Mouse (Mus musculus): ENCODE measurements around the gene Asb12. TPM values are rescaled to one million over a fixed set of nuclear protein-coding genes. Genes with fewer than 3 reads are reported as not detected.

The Asb12 gene
- polyA plus RNA-seq, 1 experiment from 2014 or later = not detected

DNA sequence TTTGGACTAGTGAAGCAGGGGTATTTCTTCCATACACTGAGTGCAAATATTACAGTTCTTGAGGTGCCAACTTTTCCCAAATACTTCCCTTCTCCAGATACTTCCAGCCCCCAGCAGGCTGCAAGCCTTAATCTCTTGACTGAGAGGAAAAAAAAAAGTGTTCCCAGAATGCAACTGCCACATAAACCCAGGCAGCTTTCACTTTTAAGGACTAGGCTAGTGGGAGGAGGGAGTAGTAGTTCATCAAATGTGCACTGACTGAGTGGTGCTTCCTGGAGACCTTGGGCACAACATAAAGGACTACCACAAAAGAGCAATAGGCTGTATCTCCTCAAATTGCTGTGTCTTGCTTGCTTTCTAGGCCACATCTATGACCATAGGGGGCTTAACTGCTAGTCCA is 116.5 kb downstream of the Asb12 start:
- Histone ChIP-seq H3K9me3 (ENCODE audit: control insufficient read depth) (no peaks in the 10 kb centered on the region), H3K36me3 (ENCODE audit: control insufficient read depth, insufficient read depth) (no peaks in the 10 kb centered on the region), H3K4me2 (replicated peaks; ENCODE audit: low read depth) (no peak overlapping the region), H3K4me1 (replicated peaks; ENCODE audit: control insufficient read depth, insufficient read depth, low read length) (no peaks in the 10 kb centered on the region), H3K9ac (ENCODE audit: low read depth, low read length) (no peak overlapping the region), H3K4me3 (ENCODE audit: low read depth, low read length) (no peak overlapping the region), H3K27me3 (replicated peaks; ENCODE audit: control insufficient read depth, insufficient read depth, low read length) (no peaks in the 10 kb centered on the region), H3K27ac (ENCODE audit: low read depth, low read length) (no peak overlapping the region)
- no peak for TF ChIP-seq CTCF (IDR thresholded peaks at IDR 0.05; ENCODE audit: low read depth)
- ATAC-seq = no peak

- Histone ChIP-seq H3K36me3 (ENCODE audit: control insufficient read depth, insufficient read depth) (no peaks in the 10 kb centered on the region), H3K4me2 (replicated peaks; ENCODE audit: low read depth) (no peak overlapping the region), H3K27ac (ENCODE audit: low read depth, low read length) (no peak overlapping the region), H3K4me3 (ENCODE audit: low read depth, low read length) (no peak overlapping the region), H3K4me1 (replicated peaks; ENCODE audit: control insufficient read depth, insufficient read depth, low read length) (no peaks in the 10 kb centered on the region), H3K9ac (ENCODE audit: low read depth, low read length) (no peak overlapping the region), H3K27me3 (replicated peaks; ENCODE audit: control insufficient read depth, insufficient read depth, low read length) (no peaks in the 10 kb centered on the region), H3K9me3 (ENCODE audit: control insufficient read depth) (no peaks in the 10 kb centered on the region)
- no peak for TF ChIP-seq CTCF (IDR thresholded peaks at IDR 0.05; ENCODE audit: low read depth)
- ATAC-seq = no peak
- WGBS = 84% methylated on average over 4 of the region's 4 CpGs
These were observed 119.3 kb downstream of the Asb12 start for GRCm38 (mm10) chrX:95438491-95438890.

DNA sequence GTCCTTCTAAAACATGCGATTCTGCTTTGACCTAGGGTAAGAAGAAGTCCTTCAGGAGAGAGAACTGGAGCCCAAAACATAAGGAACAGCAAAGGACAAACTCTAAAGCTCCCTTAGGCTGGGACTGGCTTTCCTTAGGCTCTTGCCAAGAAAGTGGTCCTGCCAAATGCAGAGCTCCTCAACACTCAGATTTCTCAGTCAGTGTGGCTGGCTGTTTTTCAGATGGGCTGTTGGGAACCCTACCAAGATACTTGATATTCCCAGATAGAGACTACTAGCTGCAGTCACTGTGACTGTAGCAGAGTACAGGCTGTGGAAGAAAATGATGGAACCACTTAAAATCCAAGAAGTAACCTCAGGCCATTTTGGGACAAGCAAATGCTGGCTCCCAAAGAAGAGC is 120.6 kb downstream of the Asb12 start:
- Histone ChIP-seq H3K27ac (ENCODE audit: low read depth, low read length) (no peak overlapping the region), H3K9me3 (ENCODE audit: control insufficient read depth) (no peaks in the 10 kb centered on the region), H3K4me2 (replicated peaks; ENCODE audit: low read depth) (no peak overlapping the region), H3K4me3 (ENCODE audit: low read depth, low read length) (no peak overlapping the region), H3K36me3 (ENCODE audit: control insufficient read depth, insufficient read depth) (no peaks in the 10 kb centered on the region), H3K9ac (ENCODE audit: low read depth, low read length) (no peak overlapping the region), H3K4me1 (replicated peaks; ENCODE audit: control insufficient read depth, insufficient read depth, low read length) (no peaks in the 10 kb centered on the region), H3K27me3 (replicated peaks; ENCODE audit: control insufficient read depth, insufficient read depth, low read length) (no peaks in the 10 kb centered on the region)
- TF ChIP-seq CTCF (IDR thresholded peaks at IDR 0.05; ENCODE audit: low read depth) = no peak
- no peak for ATAC-seq
- 96% methylated on average over 1 of the region's 1 CpGs for WGBS

Other genes starting within 250 kb of the Asb12 start
- gene Amer1, start 113.1 kb downstream of the Asb12 start, polyA plus RNA-seq (2015; fragmentation: Nextera tagmentation; extraction: Ambion mirVana) = 2.8 and 2.9 TPM in 2 replicates
- gene Pfn5, start 117 bp upstream of the Asb12 start, polyA plus RNA-seq (2015; fragmentation: Nextera tagmentation; extraction: Ambion mirVana) = not detected in 2 replicates
- gene Zc4h2, start 100.5 kb upstream of the Asb12 start, polyA plus RNA-seq (2015; fragmentation: Nextera tagmentation; extraction: Ambion mirVana) = 5.2 and 5.5 TPM in 2 replicates
- 0.67 and 0.74 TPM in 2 replicates for gene Zc3h12b, start 153.7 kb upstream of the Asb12 start, polyA plus RNA-seq (2015; fragmentation: Nextera tagmentation; extraction: Ambion mirVana)

Data from intestine, postnatal 0 days (tissue).